Mouse (Mus musculus): ENCODE measurements around the gene 2610528J11Rik.

DNA sequence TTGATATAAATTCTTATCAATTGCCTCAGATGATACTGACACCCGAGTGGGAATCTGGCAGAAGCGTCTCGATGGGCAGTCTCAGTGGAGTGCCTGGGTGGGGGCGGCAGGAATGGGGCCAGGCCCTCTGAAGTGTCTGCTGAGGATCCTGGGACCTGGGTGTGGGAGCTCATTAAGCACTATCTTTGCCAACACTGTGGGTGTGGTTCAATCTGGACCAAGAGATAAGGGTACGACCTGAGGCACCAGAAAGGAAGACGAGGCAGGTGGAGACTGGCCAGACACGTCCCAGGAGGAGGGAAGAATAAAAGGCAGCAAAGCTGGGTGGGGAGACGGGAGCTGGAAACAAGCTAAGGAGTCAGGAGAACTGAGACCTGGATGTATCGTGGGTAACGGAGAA, 41.9 kb downstream of the 2610528J11Rik start:
- TF ChIP-seq EP300 (IDR thresholded peaks at IDR 0.05; ENCODE audit: low read depth) (peak; percentile 89), CTCF (IDR thresholded peaks at IDR 0.05; ENCODE audit: low read depth) (no peak)
